Mouse (Mus musculus) stomach, embryonic 16.5 days (tissue): ENCODE data around the gene Pomt1. TPM values are rescaled to one million over a fixed set of nuclear protein-coding genes. Genes with fewer than 3 reads are reported as not detected.

ENCODE experiments used
- ATAC-seq: fragments of 200-750 bp; cut with Nextera tagmentation; 2 replicates; pipeline ENCODE4 v1.8.0; 2017; ENCODE audit warnings: moderate number of reproducible peaks, moderate TSS enrichment; ENCODE audit not compliant: insufficient read depth, low FRiP score
- H3K27ac ChIP-seq: fragments of 300-500 bp; sonication (generic); 2 replicates; pipeline ENCODE4 v1.5.1; 2014; ENCODE audit warnings: low read length
- H3K27me3 ChIP-seq: fragments of 300-500 bp; sonication (generic); 2 replicates; pipeline ENCODE4 v1.6.1; 2014; ENCODE audit warnings: low read length, control low read depth, mixed read lengths; ENCODE audit not compliant: control insufficient read depth, insufficient read depth
- H3K36me3 ChIP-seq: fragments of 300-500 bp; sonication (generic); 2 replicates; pipeline ENCODE4 v1.6.1; 2014; ENCODE audit warnings: low read length; ENCODE audit not compliant: control insufficient read depth, insufficient read depth
- H3K4me1 ChIP-seq: fragments of 300-500 bp; sonication (generic); 2 replicates; pipeline ENCODE4 v1.6.1; 2014; ENCODE audit warnings: low read length, control low read depth, mixed read lengths; ENCODE audit not compliant: control insufficient read depth, insufficient read depth
- H3K4me2 ChIP-seq: fragments of 300-500 bp; sonication (generic); 2 replicates; pipeline ENCODE4 v1.6.1; 2014; ENCODE audit warnings: low read depth, low read length, mixed read lengths
- H3K4me3 ChIP-seq: fragments of 300-500 bp; sonication (generic); replicated peaks from 2 replicates; pipeline ENCODE4 v1.5.1; 2014; ENCODE audit warnings: mild to moderate bottlenecking, low read length
- H3K9ac ChIP-seq: fragments of 300-500 bp; sonication (generic); 2 replicates; pipeline ENCODE4 v1.6.1; 2014; ENCODE audit warnings: low read length
- H3K9me3 ChIP-seq: fragments of 300-500 bp; sonication (generic); replicated peaks from 2 replicates; pipeline ENCODE4 v1.6.1; 2016; ENCODE audit warnings: low read length, control low read depth; ENCODE audit not compliant: control insufficient read depth
- WGBS: fragments of 180-500 bp; shearing (Covaris S2); extraction: QIAGEN DNeasy Blood & Tissue Kit; methylation state at CpG from one replicate; pipeline ENCODE4 v1.1.7; 2014; 5-methylcytosine and 5-hydroxymethylcytosine counted together
- polyA plus RNA-seq: library from polyadenylated mRNA; unstranded; fragments of >200 nt; fragmentation: Nextera tagmentation; extraction: Ambion mirVana; gene quantifications from 2 replicates; pipeline ENCODE4 v1.2.1, GENCODE M21; 2015

Pomt1 gene
- polyA plus RNA-seq, 1 experiment from 2014 or later, result 24.0 TPM

GRCm38 (mm10) chr2:32304145-32304832 lies 67.9 kb downstream of the Pomt1 start:
- Histone ChIP-seq H3K36me3 (peaks cover 36% of the 10 kb centered on the region), H3K9me3 (no peaks in the 10 kb centered on the region), H3K27ac (no peak overlapping the region), H3K4me3 (no peak overlapping the region), H3K9ac (no peak overlapping the region), H3K27me3 (no peaks in the 10 kb centered on the region), H3K4me2 (no peak overlapping the region), H3K4me1 (no peaks in the 10 kb centered on the region)
- WGBS, result 55% methylated on average over 8 of the region's 8 CpGs
- peak; percentile 56; the same call in 1 of the 2 replicates for ATAC-seq

Other genes starting within 250 kb of the Pomt1 start
- gene Fam78a, start 151.7 kb upstream of the Pomt1 start, polyA plus RNA-seq, result 1.0 and 2.2 TPM in 2 replicates
- gene Plpp7, start 141.1 kb upstream of the Pomt1 start, polyA plus RNA-seq, result 4.6 and 5.7 TPM in 2 replicates
- gene Prrc2b, start 85.5 kb upstream of the Pomt1 start, polyA plus RNA-seq, result 22.7 and 27.3 TPM in 2 replicates
- 53.4 and 59.7 TPM in 2 replicates for gene Uck1, start 23.6 kb downstream of the Pomt1 start, polyA plus RNA-seq
- 24.6 TPM in 2 replicates for gene Golga2, start 50.8 kb downstream of the Pomt1 start, polyA plus RNA-seq
- 372 and 388 TPM in 2 replicates for gene Swi5, start 51.5 kb downstream of the Pomt1 start, polyA plus RNA-seq
- gene Ciz1, start 115.7 kb downstream of the Pomt1 start, polyA plus RNA-seq, result 41.9 and 45.4 TPM in 2 replicates
- gene Dnm1, start 116.7 kb downstream of the Pomt1 start, polyA plus RNA-seq, result 8.1 and 8.2 TPM in 2 replicates
- gene 1110008P14Rik, start 145.3 kb downstream of the Pomt1 start, polyA plus RNA-seq, result 41.5 and 41.9 TPM in 2 replicates
- gene Lcn2, start 151.7 kb downstream of the Pomt1 start, polyA plus RNA-seq, result 21.1 and 23.6 TPM in 2 replicates
- gene Ptges2, start 159.3 kb downstream of the Pomt1 start, polyA plus RNA-seq, result 23.7 and 26.7 TPM in 2 replicates
- gene Naif1, start 213.9 kb downstream of the Pomt1 start, polyA plus RNA-seq, result 5.1 and 5.7 TPM in 2 replicates
- gene Slc25a25, start 214.9 kb downstream of the Pomt1 start, polyA plus RNA-seq, result 15.4 and 16.9 TPM in 2 replicates